Mouse (Mus musculus) stomach, postnatal 0 days (tissue): ENCODE results near the gene Ttll3.

ENCODE experiments used
- CTCF ChIP-seq: IDR thresholded peaks from 2 replicates; pipeline ENCODE4 v1.5.1; 2016; ENCODE audit warnings: antibody characterized with exemption, low read depth, mild to moderate bottlenecking, moderate library complexity
- EP300 ChIP-seq: optimal IDR thresholded peaks from 2 replicates; pipeline ENCODE3; 2016; ENCODE audit warnings: antibody characterized with exemption

GRCm38 (mm10) chr6:113418441-113419198 lies 29.6 kb downstream of the Ttll3 start:
- TF ChIP-seq CTCF (no peak), EP300 (no peak)
